Mouse (Mus musculus) 416B (cell line): Measurements from ENCODE around the gene Zbtb20.
A peak's percentile ranks its signal among the peaks of the same experiment; 100 is the strongest.

Source experiments
- DNase-seq: peaks from one replicate; pipeline ENCODE4 v3.0.0; 2011; ENCODE audit warnings: low read depth

The Zbtb20 gene

DNA sequence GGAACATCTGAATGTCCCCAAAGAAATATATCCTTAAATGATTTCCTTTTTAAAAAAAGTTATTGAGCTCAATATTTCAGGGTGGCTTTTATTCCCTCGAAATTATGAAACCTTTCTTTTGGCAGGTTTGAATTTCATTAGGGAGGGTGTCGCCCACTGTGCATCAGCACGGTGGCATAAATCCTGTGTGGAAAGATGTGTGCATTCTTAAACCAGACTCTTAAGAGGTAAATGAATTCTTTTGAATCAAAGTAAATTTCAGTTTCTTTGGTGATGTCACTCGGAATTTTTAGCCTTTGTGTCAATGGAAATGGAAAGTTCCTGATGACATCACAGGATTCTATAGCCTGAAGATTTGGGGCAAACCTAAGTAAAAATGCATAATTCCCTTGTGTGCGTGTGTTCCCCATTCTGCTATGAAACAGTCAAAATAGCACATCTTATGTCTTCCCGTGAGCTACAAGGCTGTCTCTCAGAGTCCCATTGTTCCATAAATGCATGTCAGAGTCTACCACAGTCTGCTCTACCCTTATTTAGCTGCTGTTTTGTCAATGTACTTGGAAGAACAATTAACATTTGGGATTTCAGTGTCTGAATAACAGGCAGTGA is 318.1 kb downstream of the Zbtb20 start:
- no peak for DNase-seq

DNA sequence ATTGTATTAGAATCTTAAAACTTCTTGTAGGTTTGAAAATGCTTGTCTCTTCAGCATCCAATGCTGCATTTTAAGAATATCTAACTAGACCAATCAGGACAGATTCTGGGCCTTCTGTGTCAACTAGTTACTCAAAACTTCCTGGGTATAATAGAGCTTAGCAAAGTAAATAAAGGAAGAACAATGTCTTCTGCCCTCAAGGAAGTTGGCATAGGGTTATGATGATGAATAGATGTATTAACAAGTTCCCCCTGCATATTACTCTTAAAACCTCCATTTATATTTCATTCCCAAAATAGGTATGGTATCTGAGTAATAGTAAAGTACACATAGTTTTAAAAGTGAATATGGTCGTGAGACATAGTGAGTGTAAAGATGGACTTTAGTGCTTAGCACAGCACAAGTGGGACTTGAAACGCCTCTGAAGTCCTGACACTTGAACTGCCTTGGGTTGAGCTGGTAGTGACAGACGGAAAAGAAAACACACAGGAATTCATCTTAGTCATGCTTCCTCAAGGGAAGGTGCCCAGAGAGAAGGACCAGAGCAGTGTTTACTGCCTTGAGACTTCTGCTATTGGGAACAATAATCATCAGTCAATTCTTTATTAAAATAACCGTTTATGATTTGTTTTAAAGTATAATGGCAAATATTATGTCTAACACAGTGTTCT is 341.8 kb downstream of the Zbtb20 start:
- DNase-seq = peak; percentile 83

DNA sequence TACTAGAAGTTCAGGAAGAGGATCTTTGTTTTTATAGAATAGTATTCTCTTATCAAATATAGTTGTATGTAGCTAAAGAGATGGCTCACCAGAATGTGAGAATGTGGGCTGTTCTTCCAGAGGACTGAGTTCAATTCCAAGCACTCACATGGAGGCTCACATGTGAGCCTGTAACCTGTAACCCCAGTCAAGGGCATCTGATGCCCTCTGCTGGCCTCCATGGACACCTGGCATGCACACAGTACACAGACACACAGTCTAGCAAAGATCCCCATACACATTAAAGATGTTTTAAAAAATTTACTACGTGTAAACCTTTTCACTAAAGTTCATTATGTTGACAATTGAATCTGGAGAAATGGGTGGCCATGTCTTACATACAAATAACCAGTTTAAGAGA is 343.7 kb downstream of the Zbtb20 start:
- peak; percentile 33 for DNase-seq

DNA sequence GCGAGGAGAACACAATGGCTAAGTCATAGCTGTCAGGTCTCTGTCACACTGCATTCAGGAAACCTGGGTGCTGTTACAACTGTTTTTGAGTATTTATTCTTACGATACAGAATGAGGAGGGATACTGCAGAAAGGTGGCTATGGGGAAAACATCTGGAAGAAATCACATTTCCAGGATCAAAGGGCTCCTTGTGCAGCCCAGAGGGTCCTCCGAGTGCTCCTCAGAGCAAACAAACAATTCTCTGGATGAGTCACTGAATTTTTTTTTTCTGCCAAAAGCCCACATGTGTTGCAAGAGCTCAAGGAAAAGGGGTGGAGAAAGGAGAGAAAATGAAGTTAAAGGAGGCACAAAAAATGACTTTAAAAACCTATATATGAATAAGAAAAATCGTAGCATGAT is 345.6 kb downstream of the Zbtb20 start:
- DNase-seq = peak; percentile 71

DNA sequence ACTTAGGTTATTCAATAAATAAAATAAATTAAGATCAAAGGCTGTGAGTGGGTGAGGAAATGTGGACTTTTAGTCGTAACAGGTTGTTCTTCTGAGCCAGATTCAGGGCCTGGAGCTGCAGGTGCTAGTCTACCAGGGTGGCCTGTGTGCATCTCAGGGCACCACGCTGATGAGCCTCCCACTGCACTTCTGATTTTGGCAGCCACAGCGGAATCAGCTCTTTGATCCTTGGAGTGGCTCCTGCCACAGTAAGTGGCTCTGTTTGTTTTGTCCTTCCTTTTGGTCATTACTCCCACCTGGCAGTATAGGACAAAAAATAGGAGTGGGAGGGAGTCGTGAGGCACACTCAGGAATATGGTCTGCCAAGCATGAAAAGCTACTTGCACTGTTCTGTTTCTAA is 354.6 kb downstream of the Zbtb20 start:
- no peak for DNase-seq

DNA sequence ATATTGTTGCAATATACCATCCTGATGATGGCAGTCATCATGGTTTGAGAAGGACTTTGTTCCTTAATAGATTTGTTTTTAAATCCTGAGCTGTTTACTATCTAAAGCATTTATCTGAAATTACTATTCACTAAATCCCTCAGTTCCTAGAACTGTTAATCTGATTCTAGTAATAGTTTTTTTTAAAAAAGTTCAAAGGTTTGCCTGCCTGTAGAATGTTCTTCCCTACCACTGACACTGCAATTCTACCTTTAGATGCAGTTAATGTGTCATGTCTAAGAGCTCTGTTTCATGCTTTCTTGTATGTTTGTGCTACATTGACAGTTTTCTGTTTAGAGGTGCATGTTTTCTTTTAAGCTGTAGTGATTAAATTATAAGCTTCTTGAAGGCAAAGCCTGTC is 358.6 kb downstream of the Zbtb20 start:
- DNase-seq = no peak

DNA sequence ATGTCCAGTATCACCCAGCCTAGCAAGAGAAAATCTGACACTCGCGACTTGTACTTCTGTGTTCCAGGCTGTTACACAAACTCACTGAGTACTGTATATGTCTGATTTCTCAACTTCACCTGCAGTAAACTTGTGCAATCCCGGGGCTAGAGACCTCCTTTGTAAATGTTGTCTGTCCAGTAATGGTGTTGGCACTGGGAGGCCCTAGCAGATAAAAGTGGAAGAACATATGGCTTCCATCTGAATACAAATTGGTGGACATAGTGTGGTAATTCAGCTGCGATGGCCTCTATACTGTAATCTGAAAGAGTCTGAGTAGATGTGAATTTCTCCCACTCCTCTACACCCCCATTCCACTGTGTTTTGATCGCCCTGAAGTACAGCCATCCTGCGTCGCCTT is 359.6 kb downstream of the Zbtb20 start:
- DNase-seq = no peak

DNA sequence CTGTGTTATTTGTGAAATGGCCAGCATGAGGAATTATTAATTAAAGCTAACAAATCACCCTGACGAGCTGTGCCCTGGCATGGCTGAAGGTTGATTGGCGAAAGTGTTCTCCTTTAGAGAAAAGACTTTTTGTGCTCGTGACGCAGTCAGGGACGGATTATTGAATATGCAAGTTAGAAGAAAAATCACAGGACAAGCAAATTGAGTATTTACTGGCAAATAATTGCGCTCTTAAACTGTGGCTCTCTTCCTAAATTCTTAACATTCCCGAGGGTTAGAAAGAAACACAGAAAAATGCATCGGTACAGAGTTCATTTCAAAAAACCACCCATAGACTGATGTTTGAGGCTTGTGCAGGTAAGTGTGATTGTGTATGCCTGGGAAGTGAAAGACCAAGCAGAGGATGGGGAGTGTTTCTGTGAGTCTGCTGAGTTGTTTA is 360.1 kb downstream of the Zbtb20 start:
- no peak for DNase-seq

DNA sequence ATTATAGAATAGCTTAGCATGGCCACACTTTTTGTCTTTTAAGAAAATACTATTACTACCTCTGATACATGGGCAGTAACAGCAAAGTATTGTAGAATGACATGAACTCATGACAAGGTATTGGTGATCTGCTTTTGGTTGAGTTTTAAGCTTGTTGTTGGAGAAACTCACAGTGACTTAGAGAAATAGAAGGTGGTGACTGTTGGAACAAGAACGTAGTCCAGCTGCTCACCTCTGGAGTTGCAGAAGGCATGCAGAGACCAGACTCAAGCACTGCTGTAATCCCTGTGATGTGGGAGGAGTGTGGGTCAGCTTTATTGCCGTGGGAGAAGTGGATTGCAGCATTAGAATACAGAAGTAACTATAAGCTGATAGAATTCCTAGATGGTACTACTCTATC is 361.9 kb downstream of the Zbtb20 start:
- no peak for DNase-seq

DNA sequence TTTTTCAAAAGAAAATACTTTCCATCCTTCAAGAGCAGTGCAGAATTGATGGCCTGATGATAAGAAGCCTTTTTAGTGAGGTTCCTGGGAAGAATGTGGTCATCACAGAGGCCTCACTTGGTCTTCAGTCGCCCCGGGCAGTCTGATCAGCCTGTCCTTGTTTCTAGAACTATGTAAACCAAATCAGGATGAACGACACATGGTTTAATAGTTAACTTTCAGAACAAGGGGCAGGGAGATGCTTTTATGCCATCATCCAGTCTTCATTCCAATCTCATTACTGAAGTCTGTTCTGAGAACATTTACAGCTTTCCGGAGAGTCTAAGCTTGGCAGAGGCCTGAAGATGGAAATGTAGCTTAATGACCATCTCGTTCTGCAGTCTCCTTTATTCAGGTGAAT is 371.3 kb downstream of the Zbtb20 start:
- DNase-seq = no peak

DNA sequence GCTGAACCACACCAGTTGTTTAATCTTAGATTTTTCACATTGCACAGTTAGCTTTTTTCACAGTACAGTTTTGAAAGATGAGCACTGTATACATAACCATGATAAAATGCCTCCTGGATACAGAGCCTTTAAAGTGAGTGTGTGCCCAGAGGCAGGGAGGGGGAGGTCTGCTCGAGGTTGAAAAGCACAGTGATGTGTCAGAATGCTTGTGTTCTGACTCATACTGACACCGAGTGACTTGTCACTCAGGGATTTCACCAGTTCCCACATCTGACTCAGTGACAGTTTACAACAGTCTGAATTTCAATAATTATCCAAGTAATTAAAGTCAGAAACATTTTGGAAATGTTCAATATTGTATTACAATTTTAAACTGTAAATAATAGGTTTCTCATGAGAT is 377.4 kb downstream of the Zbtb20 start:
- peak; percentile 77 for DNase-seq

DNA sequence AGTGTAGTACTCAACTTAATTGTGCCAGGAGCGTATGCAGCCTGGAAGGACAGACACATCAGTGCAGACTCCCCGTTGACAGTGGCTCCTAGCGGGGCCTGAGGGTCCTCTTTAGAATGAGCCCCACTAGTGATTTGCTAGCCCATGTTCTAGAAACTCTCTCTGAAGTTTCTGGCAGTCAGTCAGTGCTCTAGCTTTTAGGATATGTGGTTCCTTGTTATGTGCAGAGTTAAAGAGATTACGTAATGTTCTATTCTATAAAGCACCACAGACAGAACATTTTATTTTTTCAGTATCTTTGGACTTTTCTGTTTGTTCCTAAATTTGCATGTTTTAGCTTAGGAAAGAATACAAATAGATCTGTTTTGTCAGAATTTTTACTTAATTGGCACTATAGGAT is 378.1 kb downstream of the Zbtb20 start:
- peak; percentile 24 for DNase-seq

DNA sequence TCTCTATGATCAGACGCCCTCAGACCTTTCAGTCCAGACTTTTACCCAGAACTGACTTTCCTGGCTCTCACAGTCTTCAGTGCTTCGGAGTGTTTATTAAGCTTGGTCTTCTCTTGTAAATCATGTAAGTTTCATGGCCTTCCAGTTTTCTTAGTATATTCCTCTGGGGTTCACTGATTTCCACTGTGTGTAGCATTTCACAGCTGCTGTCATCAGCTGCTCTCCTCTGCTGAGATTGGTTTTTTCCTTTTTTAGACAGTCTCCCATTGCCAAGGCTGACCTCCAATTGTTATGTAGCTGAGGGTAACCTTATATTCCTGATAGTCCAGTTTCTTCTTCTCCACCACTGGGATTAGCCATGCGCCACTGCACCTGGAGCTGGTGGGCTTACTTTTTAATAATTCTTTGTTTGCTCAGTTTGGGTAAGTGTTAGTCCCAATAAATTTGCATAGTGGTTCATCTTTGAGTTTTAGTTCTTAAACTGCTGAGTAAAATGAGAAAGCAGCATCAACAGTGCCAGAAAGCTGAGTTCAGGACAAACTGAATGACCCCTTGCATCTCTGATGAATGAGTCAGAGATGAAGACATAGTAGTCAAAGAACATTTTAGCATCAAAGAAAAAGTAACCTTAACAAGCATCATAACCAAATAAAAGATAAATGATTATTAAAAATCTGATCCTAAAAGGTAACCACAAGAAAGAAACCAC is 380.7 kb downstream of the Zbtb20 start:
- DNase-seq = no peak

DNA sequence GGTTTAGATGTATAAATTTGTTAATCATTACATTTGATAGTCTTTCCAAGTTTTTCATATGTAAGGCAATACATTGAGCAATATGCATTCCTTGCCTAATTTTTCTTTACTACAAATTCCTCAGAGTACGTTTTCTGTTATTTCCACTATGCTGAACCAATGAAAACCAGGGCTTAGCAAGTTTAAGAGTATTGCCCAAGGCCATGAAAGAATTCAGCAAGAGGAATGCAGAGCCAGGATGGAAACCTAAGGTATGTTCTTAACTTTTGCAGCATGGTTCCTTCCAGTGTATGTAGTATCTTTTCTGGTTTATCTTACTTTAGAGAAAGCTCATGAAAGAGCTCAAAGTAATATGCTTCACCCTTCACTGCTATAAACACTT is 381.2 kb downstream of the Zbtb20 start:
- no peak for DNase-seq

DNA sequence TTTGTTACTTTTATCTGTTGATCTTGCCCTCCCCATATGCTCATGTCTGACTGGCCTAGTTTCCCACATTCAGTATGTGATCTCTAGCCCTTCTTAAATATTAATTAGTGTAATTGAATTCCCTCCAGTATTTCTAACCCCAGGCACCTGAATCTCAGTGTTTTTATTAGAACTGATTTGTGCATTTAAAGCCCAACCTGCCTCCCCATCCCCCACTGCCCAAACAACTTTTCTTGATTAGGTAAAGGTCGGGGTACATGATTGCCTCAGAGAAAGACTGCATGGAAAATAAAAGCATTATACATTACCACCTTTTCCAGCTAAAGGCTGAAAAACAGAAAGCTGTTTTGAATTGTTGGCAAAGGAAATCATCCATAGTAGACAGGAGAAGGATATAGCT is 383.8 kb downstream of the Zbtb20 start:
- DNase-seq = no peak

DNA sequence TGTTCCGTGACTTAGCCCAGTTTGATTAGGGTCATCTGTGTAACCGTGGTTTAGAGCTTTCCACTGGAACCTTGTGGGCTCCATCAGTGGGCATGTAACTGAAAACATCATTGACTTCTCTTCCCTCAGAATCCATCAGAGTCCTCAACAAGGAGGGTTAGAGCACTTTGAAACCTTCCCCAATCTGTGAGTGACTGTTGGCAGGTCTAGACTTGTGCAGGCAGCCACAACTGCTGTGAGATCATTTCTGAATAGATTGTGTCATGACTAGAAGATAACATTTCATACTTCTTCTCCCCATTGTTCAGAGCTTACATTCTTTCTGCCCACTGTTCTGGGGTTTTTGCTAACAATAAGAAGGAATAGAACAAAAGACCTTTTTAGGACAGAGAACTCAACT is 385.2 kb downstream of the Zbtb20 start:
- DNase-seq = peak; percentile 15

DNA sequence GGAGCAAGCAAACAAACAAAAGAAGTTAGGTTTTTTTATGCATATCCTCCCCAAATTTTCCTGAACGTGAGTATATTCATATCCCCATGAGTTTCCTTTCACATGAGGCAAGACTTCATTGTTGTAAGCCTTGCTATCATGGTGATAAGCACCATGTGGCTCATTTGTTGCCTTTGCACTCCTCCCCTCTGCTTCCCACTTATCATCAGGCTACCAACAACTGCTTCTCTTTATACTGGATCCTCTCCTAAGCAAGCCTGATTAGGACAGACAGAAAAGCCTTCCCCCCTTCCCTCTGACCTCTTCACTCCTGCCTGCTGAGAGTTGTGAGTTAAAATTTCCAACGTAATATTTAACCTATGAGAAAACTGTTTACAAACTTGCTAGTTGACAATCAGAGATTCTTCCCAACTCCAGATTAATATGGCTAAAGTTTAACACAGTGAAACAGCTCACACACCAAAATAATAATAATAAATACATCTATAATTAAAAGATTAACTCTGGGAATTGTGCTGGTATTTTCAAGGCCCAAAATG is 398.4 kb downstream of the Zbtb20 start:
- no peak for DNase-seq

DNA sequence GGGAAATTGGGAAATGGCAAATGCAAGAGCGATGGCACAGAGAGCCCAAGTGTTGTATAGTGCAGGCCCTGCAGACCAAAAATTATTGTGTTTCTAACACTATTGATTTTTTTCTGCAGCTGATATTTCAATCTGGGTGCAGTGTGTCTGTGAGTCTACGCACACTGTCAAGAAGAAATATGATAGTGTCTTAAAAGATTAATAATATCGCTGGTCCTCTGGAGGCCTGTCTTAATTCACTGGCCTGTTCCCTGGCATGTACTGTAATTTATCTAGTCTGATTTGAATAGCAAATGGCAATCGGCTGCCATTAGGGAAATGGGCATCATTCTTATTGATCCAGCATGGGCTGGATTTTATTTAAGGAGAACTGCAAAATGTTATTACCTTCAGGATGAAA is 401.1 kb downstream of the Zbtb20 start:
- DNase-seq = no peak

DNA sequence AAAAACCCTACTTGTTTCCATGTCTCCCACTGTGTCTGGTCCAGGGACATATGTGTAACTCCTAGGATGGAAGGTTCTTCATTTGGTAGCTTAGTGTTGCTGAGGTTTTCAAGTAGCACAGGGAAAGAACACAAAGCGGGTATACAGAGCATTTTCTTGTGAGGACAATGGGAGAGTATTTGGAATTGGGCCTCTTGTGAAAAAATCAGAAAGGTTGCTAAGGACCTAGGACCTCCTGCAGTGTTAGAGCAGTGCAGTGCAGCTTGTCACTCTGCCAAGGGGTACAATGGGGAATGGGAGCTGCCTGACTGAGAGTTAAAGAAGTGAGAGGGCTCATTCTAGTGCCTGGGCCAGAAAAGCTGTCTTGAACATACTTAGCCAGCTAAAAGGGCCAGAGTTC is 410.6 kb downstream of the Zbtb20 start:
- DNase-seq = no peak

DNA sequence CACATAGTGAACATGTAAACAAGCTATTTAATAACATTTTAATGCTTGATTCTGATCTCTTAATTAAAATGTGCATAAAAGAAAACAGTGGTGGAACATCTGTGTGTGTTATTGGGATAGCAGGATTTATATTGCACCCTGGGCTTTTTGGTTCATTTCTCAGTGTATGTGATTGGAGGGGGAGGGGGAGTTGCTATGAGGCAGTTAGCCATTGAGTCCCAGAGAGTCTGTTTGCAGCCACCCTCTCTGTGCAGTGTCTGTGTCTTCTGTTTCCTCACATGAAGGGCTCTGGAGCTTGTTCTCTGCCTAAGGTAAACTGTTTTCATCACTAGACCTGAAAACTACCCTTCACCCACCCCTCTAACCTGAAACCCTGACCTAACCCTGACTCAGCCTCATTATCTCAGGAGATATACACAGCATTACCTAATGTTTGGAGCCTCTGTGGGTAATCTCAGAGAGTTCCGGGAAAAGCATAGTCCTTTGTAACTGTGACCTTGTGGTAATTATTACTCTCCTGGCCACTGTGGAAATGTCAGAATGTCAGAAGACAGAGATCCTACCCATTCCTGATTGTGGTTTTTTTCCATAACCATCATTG is 411.2 kb downstream of the Zbtb20 start:
- DNase-seq = no peak

DNA sequence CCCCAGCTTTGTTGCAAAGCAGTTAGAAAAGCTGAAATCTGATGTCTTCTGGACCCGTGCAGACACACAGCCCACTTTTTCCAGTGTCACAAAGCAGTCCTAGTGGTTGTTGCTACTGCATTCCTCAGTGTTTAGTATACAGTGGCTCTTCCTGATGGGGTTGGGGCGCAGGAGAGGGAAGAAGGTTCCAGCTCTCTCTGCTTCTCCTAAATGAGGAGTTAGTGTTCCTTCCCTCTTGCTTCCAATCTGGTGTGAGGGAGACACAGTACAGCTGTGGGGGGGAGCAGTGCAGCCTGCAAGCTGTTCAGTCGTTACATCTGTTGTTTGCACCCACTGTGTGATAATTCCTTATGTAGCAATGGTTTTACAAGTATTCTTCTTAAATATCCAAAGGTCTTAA is 415.7 kb downstream of the Zbtb20 start:
- DNase-seq = no peak

DNA sequence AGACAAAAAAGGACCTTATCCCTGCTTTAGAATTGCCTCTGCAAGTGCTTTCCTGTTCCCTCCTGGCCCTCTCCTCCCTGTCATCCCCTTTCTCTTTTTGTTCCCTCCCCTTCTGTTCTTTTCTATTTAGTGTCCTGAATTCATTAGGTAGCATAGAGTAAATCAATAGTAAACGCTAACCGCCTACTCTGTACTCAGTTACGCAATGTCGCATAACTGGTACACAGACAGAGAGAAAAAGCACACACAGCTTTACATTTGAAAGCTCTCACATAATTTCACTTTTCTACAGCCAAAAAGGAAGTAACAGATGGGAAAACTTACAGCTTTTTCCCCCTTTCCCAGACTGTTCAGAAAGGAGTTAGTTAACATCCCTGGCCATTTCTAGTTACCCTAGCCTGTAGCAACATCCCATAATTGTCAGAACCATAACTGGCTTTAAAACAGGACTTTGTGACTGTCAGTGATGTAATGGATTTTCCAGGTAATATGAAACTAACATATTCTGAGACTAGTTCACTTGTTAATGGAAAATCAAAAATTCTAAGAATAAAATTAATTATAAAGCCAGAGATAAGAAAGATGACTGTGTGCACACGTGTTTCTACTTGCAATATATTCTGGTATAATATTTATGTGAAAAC is 422.4 kb downstream of the Zbtb20 start:
- DNase-seq = no peak
